Mouse (Mus musculus): ENCODE measurements around the gene Gng8.

DNA sequence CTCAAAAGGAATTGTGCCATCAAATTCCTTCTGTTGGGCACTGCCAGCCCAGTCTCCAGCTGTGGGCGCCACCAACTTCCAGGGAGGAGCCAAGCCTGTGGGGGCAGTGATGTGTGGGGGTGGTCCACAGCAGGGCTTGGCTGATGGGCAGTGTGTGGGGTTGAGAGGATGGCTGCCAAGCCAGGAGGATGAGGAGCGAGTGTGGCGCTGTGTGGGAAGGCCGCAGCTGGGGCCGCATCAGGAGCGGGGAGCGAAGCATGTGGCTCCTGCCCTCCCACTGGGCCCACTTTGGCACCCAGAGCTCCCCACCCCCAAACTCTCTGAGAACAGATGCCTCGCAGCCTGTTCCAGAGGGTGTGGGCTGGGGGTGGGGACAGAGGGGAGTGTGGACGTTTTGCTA, 26.4 kb downstream of the Gng8 start:
- TF ChIP-seq CTCF (conservative IDR thresholded peaks at IDR 0.05; ENCODE audit: low read length) = no peak
- no peak for TF ChIP-seq NANOG (IDR thresholded peaks at IDR 0.05; ENCODE audit: borderline replicate concordance, low read length)

All from E14TG2a.4 (cell line).